Mouse (Mus musculus): ENCODE data around the gene Dnajc28. TPM values are rescaled to one million over a fixed set of nuclear protein-coding genes. Genes with fewer than 3 reads are reported as not detected.

Gene Dnajc28
- total RNA-seq, 2 experiments from 2014 or later: 10.3 to 10.5 TPM

GRCm38 (mm10) chr16:91596779-91597671 is 21.8 kb downstream of the Dnajc28 start:
- H3K4me3 ChIP-seq: peak overlapping the region; percentile 85
- peak; percentile 13 to 30 for DNase-seq (ENCODE audit: low spot score in 2 of 2)
- no peak for TF ChIP-seq CTCF (conservative IDR thresholded peaks at IDR 0.05)
- peak overlapping the region; percentile 95 for H3K27ac ChIP-seq

- Histone ChIP-seq H3K27ac (no peak overlapping the region), H3K4me3 (peak overlapping the region; percentile 85)
- no peak for TF ChIP-seq CTCF (conservative IDR thresholded peaks at IDR 0.05)
- DNase-seq (ENCODE audit: low spot score in 2 of 2): no peak
Measured at GRCm38 (mm10) chr16:91596397-91596778, 22.4 kb downstream of the Dnajc28 start.

DNA sequence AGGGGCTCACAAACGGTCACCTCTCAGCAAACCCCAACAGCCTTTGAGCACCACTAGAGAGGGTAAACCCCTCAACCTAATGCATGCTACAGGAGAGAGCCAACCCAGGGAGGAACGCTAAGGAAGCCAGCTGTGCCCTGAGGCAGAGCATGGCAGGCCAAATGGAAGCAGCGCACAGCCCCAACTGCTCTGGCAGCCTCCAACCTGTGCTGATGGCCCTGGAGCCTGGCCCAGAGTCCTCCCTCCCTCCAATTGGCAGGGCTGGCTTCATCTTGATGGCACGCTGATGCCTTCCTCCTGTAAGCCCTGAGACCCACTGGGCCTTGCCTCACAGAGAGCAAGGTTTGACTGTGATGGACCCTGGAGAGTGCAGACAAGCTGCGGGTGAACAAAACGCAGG is 23.8 kb downstream of the Dnajc28 start:
- DNase-seq (ENCODE audit: low spot score in 2 of 2): peak; percentile 24 to 49
- Histone ChIP-seq H3K27ac (peak overlapping the region; percentile 3), H3K4me3 (no peak overlapping the region; the same call in 1 of the 2 replicates)
- TF ChIP-seq CTCF (conservative IDR thresholded peaks at IDR 0.05): no peak

GRCm38 (mm10) chr16:91593262-91593661 is 25.6 kb downstream of the Dnajc28 start:
- Histone ChIP-seq H3K27ac (no peak overlapping the region), H3K4me3 (no peak overlapping the region)
- 0 out of 2 replicates have a peak, but pooled peaks have one; percentile 10 for TF ChIP-seq CTCF (conservative IDR thresholded peaks at IDR 0.05)
- DNase-seq (ENCODE audit: low spot score in 2 of 2): no peak

- no peak overlapping the region for H3K27ac ChIP-seq
- no peak for TF ChIP-seq CTCF (conservative IDR thresholded peaks at IDR 0.05)
- DNase-seq (ENCODE audit: low spot score in 2 of 2): no peak
- no peak overlapping the region for H3K4me3 ChIP-seq
Measured at GRCm38 (mm10) chr16:91592162-91592561, 26.7 kb downstream of the Dnajc28 start.

DNA sequence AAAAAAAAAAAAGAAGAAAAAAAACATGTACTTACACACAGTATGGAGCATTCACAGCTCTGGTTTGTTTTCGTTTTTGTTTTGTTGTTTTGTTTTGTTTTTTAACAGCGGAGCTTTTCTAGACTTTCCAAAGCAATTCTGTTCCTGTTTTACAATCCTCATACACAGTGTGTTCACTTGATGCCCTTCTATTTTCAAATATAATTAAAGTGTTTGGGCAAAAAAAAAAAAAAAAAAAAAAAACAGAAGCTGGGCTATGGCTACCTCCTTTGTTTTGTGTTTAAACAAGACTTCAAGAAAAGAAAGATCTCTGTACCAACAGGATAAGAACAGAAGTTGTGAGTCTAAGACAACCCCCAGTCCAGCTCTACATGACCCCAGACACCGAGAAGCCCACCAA is 30.1 kb downstream of the Dnajc28 start:
- no peak for DNase-seq (ENCODE audit: low spot score in 2 of 2)
- no peak for TF ChIP-seq CTCF (conservative IDR thresholded peaks at IDR 0.05)
- H3K27ac ChIP-seq: no peak overlapping the region
- no peak overlapping the region for H3K4me3 ChIP-seq

DNA sequence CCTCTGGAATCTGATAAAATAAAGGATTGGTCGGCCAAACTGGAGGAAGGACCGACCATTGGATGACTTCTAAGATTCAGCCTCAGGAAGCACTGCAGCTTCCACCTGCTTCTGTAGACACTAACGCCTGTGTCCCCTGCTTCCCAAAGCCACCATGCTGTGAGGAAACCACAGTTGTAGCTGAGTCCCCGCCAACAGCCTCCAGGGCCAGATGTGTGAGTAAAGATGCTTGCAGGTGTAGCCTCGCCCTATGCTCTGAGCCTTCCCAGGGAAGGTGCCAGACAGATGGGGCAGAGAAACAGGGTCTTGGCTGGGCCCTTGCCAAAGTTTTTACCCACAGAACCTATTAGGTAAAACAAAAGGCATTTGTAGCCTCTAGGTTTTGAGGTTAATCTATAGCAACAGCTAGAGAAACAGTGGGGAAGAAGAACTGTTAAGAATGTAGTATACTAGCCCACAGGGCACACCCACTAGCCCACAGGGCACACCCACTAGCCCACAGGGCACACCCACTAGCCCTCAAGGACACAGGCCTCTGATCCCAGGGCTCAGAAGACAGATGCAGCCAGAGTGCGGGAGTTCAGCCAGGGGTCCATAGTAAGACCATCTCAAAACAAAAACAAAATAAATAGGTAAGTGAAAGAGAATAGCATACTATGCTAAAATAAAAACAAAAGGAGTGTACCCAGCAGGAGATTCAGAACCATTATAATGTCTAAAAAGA is 30.9 kb downstream of the Dnajc28 start:
- H3K4me3 ChIP-seq: no peak overlapping the region
- no peak overlapping the region for H3K27ac ChIP-seq
- no peak for TF ChIP-seq CTCF (conservative IDR thresholded peaks at IDR 0.05)
- DNase-seq (ENCODE audit: low spot score in 2 of 2): no peak

DNA sequence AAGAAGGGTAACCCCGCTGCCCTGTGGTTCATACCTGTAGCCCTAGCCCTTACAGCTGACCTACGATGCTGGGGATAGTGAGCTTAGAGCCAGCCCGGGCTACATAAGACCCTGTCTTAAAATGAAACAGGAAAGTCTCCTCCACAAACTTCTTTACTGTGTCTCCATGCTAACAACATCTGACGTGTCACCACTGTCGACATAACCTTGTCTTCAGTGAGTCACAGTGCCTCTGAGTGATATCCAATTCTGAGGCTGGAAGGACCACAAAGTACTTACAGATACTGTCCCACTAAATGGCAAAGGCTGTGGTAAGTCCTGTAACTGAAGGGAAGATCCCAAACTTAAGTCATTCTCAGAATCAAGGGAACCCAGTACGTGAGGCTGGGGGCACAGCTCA is 32.6 kb downstream of the Dnajc28 start:
- TF ChIP-seq CTCF (conservative IDR thresholded peaks at IDR 0.05): no peak
- no peak overlapping the region for H3K27ac ChIP-seq
- DNase-seq (ENCODE audit: low spot score in 2 of 2): no peak
- H3K4me3 ChIP-seq: no peak overlapping the region

GRCm38 (mm10) chr16:91585617-91586016 is 33.2 kb downstream of the Dnajc28 start:
- H3K4me3 ChIP-seq: no peak overlapping the region
- no peak for TF ChIP-seq CTCF (conservative IDR thresholded peaks at IDR 0.05)
- no peak overlapping the region for H3K27ac ChIP-seq
- DNase-seq (ENCODE audit: low spot score in 2 of 2): no peak

DNA sequence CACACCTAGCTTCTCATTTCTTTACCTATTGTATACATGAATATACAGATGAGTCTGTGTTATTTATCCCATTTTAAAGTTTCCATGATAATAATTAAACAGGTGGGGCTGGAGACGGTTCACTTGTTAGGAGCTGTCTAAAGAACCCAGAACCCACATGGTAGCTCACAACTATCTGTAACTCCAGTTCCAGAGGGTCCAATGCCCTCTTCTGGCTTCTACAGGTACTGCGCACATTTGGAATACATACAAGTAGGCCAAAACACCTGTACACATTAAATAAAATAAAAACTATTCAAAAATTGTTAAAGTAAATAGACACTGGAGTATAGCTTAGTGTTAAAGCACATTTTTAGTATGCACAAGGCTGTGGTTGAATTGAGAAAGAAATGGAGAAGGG is 36.5 kb downstream of the Dnajc28 start:
- DNase-seq (ENCODE audit: low spot score in 2 of 2): peak in 1 of 2 experiments; percentile 28
- Histone ChIP-seq H3K4me3 (no peak overlapping the region), H3K27ac (no peak overlapping the region)
- peak; percentile 76 for TF ChIP-seq CTCF (conservative IDR thresholded peaks at IDR 0.05)

DNA sequence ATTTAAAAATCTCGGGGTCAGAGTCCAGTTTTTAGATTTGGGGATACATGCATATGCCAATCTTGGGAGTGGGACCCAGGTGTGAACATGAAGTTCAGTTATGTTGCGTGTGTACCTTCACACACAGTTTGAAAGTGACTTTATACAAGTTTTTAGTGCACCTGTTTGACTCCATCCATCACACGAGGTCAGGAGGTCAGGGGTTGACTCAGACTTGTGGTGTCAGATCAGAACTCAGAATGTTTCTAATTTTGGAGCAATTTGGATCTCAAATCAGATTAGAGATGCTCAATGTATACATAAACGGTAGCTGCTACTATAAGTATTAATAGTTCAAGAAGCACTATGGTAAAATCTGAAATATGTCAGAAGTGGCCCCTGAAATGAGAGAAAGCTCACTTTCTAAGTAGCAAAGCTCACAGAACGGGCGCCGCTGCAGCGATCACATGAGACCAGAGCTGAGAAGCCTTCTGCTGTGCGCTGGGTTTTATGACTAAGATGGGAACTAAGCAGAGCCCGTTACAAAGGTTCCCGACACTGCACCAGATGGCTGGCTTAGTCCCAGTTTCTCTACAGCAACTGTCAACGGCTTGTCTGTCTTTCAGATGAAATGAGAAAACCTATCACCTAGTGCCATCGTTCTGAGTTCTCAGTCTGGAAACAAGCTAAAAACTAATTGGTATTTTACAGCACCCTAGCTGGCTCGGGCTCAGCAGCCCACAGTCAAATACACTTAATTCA is 39.7 kb downstream of the Dnajc28 start:
- no peak for TF ChIP-seq CTCF (conservative IDR thresholded peaks at IDR 0.05)
- H3K4me3 ChIP-seq: no peak overlapping the region
- peak overlapping the region; percentile 24; the same call in 1 of the 2 replicates for H3K27ac ChIP-seq
- DNase-seq (ENCODE audit: low spot score in 2 of 2): peak; percentile 37 to 46

GRCm38 (mm10) chr16:91575151-91575550 is 43.7 kb downstream of the Dnajc28 start:
- Histone ChIP-seq H3K27ac (no peak overlapping the region), H3K4me3 (no peak overlapping the region)
- no peak for DNase-seq (ENCODE audit: low spot score in 2 of 2)
- TF ChIP-seq CTCF (conservative IDR thresholded peaks at IDR 0.05): no peak

DNA sequence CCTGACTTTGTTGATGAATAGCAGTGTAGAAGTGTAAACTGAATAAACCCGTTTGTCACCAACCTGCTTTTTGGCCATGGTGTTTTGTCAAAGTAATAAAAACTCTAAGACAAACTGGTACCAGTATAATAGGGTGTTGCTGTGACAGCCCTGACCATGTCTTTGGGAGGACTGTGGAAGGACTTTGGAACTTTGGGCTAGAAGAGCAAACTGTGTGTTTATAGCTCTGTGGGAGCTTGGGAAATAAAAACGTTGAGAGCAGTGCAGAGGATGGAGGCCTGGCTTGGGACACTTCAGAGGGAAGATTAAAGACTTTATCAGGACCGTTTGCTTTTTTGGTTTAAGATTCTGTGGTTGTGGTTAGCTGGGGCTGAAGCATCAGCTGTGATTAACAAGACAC is 47.7 kb downstream of the Dnajc28 start:
- no peak overlapping the region for H3K4me3 ChIP-seq
- no peak overlapping the region for H3K27ac ChIP-seq
- DNase-seq (ENCODE audit: low spot score in 2 of 2): no peak
- TF ChIP-seq CTCF (conservative IDR thresholded peaks at IDR 0.05): no peak

All from layer of hippocampus, adult 2 months (tissue).